Mouse (Mus musculus) CD8-positive naive resting alpha-beta T cell, adult 2 months (primary cell): ENCODE results near the gene Dnlz.

Source experiments
- DNase-seq, 2 experiments: peaks; one replicate each; pipeline ENCODE4 v3.0.0; 2022; ENCODE audit warnings: low read depth in 2 of 2, low spot score in 2 of 2

The Dnlz gene

DNA sequence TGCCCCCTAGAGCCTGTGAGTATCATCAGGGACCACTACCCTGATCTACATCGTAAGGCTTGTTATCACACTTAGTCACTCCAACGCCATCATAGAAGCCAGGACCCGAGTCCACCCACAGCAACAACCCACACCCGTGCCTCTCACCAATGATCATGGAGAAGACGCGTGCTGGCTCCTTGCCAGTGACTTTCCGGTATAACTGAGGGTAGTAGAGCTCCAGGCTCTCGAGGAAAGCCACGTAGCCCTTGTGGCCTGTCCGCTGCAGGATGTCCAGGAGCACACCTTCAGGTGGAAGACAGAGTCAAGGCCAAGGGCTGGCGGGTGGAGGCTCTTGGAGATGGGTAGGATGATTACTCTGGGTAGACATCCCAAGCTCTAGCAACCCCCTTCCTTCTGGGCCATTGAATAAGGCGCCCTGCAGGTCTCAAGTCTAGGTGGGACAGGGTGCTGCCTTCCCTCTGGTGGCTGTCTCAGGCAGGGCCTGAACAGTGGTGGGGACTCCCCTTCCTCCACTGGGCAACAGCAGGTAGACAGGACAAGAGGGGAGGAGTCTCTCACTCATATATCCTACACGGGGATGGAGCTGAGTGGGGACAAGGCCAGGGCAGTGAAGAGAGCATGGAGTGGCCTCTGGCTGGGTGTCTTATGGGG is 6.9 kb upstream of the Dnlz start:
- no peak for DNase-seq

- DNase-seq, result no peak
Observed at GRCm38 (mm10) chr2:26357484-26357883, 5.6 kb upstream of the Dnlz start.

GRCm38 (mm10) chr2:26356678-26357077 is 4.8 kb upstream of the Dnlz start:
- DNase-seq, result no peak

GRCm38 (mm10) chr2:26356231-26356630 is 4.3 kb upstream of the Dnlz start:
- no peak for DNase-seq

GRCm38 (mm10) chr2:26354401-26354800 is 2.5 kb upstream of the Dnlz start:
- no peak for DNase-seq

GRCm38 (mm10) chr2:26353066-26353980 is 1.4 kb upstream of the Dnlz start:
- no peak for DNase-seq

DNA sequence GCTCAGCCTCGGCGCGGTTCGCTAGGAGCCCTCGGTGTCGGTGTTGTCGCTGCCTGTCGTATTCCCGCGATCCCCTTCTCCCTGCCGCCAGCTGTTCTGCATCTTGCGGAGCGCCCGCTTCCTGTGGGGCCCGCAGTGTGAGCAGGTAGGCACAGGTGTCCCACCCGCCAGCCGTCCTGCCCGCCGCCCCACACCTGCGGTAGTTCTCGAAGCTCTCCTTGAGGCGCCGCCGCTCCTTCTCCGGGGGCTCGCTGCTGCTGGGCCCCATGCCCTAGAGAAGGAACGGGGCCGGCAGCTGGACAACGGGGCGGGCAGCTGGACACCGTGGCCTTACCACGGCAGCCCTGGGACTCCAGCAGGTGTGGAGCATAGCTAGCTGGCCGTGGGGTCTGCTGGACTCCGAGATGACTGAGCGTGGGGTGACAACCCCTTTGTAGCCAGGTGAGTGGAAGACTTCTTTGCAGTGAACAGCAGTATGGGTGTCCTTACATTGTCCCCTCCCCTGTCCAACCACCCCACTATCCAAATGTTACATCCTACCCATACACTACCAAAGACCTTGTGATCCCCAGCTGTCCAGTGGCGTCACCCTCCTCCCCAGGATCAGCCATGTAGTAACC is 491 bp upstream of the Dnlz start:
- peak in 1 of 2 experiments; percentile 25 for DNase-seq

DNA sequence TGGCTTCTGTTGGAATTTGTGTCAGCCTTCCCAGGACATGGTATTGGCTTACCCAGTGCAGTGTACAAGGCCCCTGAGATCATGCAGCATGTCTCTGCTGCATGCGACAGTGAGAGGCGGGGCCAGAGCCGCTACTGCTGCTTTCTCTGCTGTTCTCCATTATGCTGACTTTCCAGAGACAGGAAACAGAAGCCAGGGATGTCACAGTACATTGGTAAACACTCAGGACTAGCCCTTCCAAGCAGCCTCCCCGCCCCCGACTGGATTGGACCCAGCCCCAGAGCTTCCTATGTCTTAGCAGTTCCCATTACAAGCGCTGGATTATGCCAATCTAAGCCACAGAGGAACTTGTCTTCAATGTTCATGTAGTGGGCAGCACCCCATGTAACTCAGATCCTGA is 3.7 kb downstream of the Dnlz start:
- no peak for DNase-seq

- DNase-seq, result no peak
Observed at GRCm38 (mm10) chr2:26342609-26343490, 9.1 kb downstream of the Dnlz start.

DNA sequence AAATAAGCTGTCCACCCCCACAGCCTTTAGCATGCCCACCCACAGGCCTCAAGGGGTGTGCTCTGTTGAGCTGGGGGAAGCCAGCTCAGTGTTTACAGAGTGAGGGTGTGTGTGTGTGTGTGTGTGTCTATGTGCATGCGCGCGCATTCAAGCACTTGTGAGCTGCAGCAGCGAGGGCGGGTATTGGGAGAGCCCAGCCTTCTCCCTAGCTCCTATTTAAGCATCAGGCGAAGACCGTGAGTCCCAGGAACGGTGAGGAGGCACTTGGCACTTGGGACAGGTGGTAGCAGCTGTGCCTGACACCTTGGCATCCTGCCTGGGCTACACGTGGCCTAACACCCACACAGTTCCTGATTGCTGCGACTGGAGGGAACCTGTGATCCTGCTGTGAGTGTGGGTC is 9.9 kb downstream of the Dnlz start:
- DNase-seq, result no peak

DNA sequence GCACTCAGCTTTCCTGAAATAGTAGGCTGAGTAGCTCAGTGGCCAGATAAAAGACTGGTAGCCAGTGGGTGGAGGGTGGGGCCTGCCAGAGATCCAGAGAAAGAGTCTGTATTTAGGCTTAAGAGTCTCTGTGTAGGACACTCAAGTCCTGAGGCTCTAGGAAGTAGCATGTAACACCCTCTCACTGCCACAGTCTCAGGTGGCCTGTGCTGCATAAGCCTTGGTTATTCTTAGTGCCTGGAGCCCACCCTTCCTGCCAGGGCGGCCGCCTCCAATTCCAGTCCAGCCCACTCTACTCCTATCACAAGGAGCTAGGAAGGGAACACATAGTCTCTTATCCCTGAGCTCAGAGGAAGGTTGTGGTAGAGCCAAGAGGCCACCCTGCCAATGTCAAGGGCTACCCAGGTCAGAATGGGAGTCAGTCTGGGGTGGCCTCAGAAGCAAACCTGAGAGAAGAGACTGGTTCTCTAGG is 10.4 kb downstream of the Dnlz start:
- no peak for DNase-seq

- DNase-seq, result no peak
Observed at GRCm38 (mm10) chr2:26339204-26339551, 12.7 kb downstream of the Dnlz start.

DNA sequence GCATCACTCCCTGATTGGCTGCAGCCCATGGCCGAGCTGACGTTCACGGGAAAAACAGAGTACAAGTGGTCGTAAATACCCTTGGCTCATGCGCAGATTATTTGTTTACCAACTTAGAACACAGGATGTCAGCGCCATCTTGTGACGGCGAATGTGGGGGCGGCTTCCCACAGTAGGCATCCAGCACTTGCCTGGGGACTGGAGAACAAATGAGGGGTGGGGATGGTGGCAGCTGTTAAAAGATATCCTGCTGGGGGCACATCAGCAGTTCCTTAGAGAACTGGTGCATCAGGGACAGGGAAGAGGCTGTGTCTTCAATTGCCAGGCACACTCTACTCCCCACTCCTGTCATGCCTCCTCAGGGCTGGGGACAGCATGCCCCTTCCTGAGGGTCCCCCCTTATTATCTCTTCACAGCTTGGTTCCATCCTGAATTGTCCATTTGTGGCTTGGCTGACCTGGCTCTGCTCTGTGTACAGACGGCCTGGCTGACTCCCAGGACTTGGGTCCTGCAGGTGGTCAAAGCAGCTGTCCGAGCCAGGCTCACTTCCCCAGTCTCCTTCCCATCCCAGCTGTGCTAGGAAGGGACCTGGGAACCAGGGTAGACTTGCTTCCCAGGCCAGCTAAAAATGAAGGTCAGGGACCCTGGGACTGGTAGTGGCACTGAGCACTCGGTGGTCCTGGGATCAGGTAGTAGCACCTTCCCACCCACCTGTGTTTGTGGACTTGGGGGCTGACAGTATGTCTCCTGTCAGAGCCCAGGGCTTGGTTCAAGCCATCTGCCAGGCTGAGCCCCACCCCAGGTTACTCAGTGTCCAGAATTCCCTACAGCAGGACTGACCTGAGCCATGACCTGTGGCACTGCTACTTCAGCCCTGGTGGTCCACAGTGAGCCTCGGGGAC is 13.4 kb downstream of the Dnlz start:
- no peak for DNase-seq

DNA sequence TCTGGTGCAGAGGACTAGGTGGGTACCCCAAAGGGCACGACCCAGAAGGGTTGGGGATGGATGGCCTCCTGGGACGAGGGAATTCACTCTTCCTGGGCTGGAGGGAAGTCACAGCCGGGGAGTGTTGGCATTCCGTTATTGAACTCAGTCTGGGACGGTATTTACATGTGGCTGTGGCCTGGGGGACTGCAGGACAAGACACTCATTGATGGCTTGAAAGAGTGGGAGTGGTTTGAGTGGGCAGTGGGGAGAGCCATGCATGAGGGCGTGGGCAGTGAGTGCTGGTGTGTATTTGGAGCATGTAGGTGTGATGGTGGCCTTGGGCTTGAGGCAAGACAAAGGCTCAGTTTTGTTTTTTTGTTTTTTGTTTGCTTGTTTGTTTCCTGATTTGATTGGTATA is 21.2 kb downstream of the Dnlz start:
- DNase-seq, result no peak

DNA sequence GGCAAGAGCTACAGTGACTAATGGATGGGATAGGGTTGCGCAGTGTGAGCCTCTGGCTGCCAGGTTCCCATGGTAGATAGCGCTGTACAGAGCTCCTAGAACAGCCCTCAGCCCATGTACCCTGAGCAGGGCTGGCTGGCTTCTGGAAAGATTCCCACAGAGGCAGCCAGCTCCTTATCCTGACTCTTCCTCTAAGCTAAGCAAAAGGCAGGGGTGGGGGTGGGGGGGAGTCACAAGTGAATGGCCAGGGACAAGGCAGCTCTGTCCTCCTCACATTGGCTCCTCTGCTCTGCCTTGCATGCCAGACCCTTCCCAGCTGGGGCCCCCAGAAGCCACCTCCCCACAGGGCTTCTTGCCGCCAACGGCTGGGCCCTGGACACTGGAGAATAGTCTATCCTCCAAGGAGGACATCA is 21.8 kb downstream of the Dnlz start:
- no peak for DNase-seq

- no peak for DNase-seq
Observed at GRCm38 (mm10) chr2:26329402-26329801, 22.5 kb downstream of the Dnlz start.

- no peak for DNase-seq
Observed at GRCm38 (mm10) chr2:26327852-26328251, 24.1 kb downstream of the Dnlz start.

DNA sequence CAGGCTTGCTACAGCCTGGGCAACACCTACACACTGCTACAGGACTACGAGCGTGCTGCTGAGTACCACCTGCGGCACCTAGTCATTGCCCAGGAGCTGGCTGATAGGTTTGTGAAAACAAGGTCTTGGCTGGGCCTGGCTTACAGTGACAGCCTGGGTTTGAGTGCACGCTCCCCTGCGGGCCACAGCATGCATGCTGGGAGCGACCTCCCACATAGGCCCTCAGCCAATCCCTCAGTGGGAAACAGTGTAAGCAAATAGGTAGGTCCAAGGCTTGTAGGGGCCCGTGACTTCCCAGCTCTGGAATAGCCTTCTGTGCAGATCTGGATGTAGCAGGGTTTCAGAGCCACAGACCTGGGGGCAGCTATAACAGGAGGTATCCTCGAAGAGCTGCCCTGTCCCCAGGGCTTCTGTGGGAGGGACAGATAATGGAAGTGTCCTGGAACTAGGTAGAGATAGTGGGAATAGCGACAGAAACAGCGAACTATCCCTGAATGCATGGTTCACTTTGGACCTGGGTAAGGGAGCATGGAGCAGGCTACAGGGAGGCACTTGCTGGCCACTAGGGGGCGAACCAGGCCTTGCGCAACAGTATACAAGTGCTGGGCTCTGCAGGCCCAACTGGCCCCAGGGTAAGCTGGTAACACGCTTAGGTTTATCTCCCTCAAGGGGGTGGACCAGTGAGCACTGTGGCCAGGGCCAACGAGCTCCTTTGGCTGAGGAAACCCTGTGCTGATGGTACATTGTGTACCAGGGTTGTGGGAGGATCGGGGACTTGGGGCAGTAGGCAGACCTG is 26.3 kb downstream of the Dnlz start:
- DNase-seq, result peak; percentile 28 to 50

GRCm38 (mm10) chr2:26324917-26325316 is 27.0 kb downstream of the Dnlz start:
- no peak for DNase-seq
